Mouse (Mus musculus) heart, embryonic 13.5 days (tissue): Measurements from ENCODE around the gene R3hdm1. TPM values are rescaled to one million over a fixed set of nuclear protein-coding genes. Genes with fewer than 3 reads are reported as not detected.

Experiments used
- ATAC-seq: fragments of 200-750 bp; cut with Nextera tagmentation; 2 replicates; pipeline ENCODE4 v1.8.0; 2017; ENCODE audit warnings: moderate TSS enrichment; ENCODE audit not compliant: insufficient number of reproducible peaks, low FRiP score, low TSS enrichment; ENCODE audit errors: extremely low read depth
- H3K27ac ChIP-seq: fragments of 300-500 bp; sonication (generic); replicated peaks from 2 replicates; pipeline ENCODE4 v1.5.1; 2015; ENCODE audit warnings: moderate library complexity, mild to moderate bottlenecking, inconsistent platforms
- H3K27me3 ChIP-seq: fragments of 300-500 bp; sonication (generic); replicated peaks from 2 replicates; pipeline ENCODE4 v1.6.1; 2015; ENCODE audit warnings: mild to moderate bottlenecking, inconsistent platforms
- H3K36me3 ChIP-seq: fragments of 300-500 bp; sonication (generic); 2 replicates; pipeline ENCODE4 v1.6.1; 2015; ENCODE audit warnings: mild to moderate bottlenecking, inconsistent platforms
- H3K4me1 ChIP-seq: fragments of 300-500 bp; sonication (generic); 2 replicates; pipeline ENCODE4 v1.6.1; 2015; ENCODE audit warnings: inconsistent platforms
- H3K4me2 ChIP-seq: fragments of 300-500 bp; sonication (generic); 2 replicates; pipeline ENCODE4 v1.6.1; 2015; ENCODE audit warnings: inconsistent platforms, mild to moderate bottlenecking, moderate library complexity
- H3K4me3 ChIP-seq: fragments of 300-500 bp; sonication (generic); 2 replicates; pipeline ENCODE4 v1.5.1; 2015; ENCODE audit warnings: moderate library complexity, mild to moderate bottlenecking, inconsistent platforms
- H3K9ac ChIP-seq: fragments of 300-500 bp; sonication (generic); 2 replicates; pipeline ENCODE4 v1.6.1; 2015; ENCODE audit warnings: inconsistent platforms, mild to moderate bottlenecking, moderate library complexity
- H3K9me3 ChIP-seq: fragments of 300-500 bp; sonication (generic); 2 replicates; pipeline ENCODE4 v1.6.1; 2016; ENCODE audit warnings: inconsistent platforms
- WGBS: fragments of 180-500 bp; shearing (Covaris S2); methylation state at CpG from one replicate; pipeline ENCODE4 v1.1.7; 2015; ENCODE audit warnings: mixed read lengths; 5-methylcytosine and 5-hydroxymethylcytosine counted together
- polyA plus RNA-seq: library from polyadenylated mRNA; unstranded; fragments of >200 nt; fragmentation: Nextera tagmentation; extraction: Ambion mirVana; gene quantifications from 2 replicates; pipeline ENCODE4 v1.2.1, GENCODE M21; 2015

R3hdm1 gene
- polyA plus RNA-seq, 1 experiment from 2014 or later, result 49.0 TPM

DNA sequence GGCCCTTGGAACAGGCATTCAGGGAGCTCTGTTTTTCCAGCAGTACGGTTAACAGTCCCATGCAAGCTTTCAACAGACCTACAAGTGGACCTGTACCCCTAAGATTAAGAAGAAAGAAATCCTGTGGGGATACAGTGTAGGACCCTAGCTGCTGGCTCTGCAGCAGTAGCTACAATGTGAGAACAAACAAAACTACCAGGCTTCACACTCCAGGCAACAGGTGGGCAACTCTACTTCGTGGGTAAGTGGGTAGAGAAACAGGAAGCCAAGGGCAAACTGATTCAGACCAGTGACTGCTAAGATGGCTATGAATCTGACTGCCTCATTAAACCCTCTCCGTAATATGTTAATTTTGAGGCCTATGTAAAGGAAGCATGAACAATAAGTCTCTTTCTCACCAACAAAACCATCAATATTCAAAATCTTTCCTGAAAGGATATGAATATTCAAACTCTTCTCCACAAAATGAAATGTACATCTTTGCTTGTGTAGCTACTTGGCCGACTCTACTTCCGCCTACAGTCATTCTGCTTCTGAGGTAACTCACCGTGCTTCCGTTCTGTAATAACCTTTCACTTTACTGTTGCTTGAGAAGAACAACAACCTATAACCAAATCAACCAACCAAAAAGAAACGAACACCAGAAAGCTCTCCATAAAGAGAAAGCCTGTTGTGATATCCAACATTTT, 26.2 kb upstream of the R3hdm1 start:
- H3K4me2 ChIP-seq, result no peak overlapping the region
- H3K36me3 ChIP-seq, result peaks cover 5% of the 10 kb centered on the region; the same call in 1 of the 2 replicates
- peaks cover 12% of the 10 kb centered on the region for H3K4me1 ChIP-seq
- 89% methylated on average over 8 of the region's 8 CpGs for WGBS
- ATAC-seq, result no peak
- H3K4me3 ChIP-seq, result no peak overlapping the region
- H3K27ac ChIP-seq, result no peak overlapping the region
- H3K9me3 ChIP-seq, result no peaks in the 10 kb centered on the region
- no peak overlapping the region for H3K9ac ChIP-seq
- H3K27me3 ChIP-seq, result no peaks in the 10 kb centered on the region

DNA sequence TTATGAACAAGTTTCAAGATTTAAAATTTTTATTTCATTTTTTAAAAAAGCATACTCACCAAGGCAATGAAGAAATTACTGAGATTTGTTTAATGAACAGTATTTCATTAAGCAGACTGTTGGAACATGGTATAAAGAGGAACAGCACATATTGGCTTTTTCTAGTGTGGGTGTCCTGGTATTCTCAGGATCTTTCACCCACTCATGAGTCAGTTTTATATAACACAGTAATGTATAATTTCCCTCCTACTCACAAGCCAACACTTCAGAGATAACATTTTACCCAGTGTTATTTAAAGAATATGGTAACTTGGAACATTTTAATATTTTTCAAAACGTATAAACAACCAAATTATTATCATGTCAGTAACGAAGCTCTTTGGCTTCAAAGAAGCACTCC, 25.3 kb upstream of the R3hdm1 start:
- Histone ChIP-seq H3K4me1 (peaks cover 14% of the 10 kb centered on the region), H3K9me3 (no peaks in the 10 kb centered on the region), H3K4me3 (no peak overlapping the region), H3K9ac (no peak overlapping the region), H3K27me3 (no peaks in the 10 kb centered on the region), H3K4me2 (no peak overlapping the region), H3K36me3 (peaks cover 5% of the 10 kb centered on the region; the same call in 1 of the 2 replicates), H3K27ac (no peak overlapping the region)
- no peak for ATAC-seq
- 84% methylated on average over 2 of the region's 2 CpGs for WGBS

DNA sequence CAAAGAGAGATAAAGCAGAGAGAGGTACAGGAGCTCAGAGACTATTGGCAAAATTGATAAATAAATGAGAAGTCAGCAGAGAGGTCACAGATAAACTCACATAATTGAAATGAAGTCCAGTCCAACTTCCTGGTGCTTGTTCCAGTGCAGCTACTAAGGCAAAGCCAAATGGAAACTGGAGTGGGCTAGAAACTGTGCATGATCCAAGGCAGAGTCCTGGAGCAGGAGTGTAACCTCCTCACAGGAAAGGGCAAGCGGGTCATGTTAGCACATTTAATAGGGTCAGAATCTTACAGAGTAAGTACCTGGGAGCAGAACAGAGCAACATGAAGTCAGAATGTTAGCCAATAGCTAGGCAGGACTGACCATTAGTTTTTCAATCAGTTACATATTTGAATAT, 24.5 kb upstream of the R3hdm1 start:
- no peak for ATAC-seq
- WGBS, result 89% methylated on average over 1 of the region's 1 CpGs
- Histone ChIP-seq H3K4me2 (no peak overlapping the region), H3K36me3 (peaks cover 5% of the 10 kb centered on the region; the same call in 1 of the 2 replicates), H3K9me3 (no peaks in the 10 kb centered on the region), H3K27me3 (no peaks in the 10 kb centered on the region), H3K9ac (no peak overlapping the region), H3K4me1 (peaks cover 18% of the 10 kb centered on the region), H3K4me3 (no peak overlapping the region), H3K27ac (no peak overlapping the region)

DNA sequence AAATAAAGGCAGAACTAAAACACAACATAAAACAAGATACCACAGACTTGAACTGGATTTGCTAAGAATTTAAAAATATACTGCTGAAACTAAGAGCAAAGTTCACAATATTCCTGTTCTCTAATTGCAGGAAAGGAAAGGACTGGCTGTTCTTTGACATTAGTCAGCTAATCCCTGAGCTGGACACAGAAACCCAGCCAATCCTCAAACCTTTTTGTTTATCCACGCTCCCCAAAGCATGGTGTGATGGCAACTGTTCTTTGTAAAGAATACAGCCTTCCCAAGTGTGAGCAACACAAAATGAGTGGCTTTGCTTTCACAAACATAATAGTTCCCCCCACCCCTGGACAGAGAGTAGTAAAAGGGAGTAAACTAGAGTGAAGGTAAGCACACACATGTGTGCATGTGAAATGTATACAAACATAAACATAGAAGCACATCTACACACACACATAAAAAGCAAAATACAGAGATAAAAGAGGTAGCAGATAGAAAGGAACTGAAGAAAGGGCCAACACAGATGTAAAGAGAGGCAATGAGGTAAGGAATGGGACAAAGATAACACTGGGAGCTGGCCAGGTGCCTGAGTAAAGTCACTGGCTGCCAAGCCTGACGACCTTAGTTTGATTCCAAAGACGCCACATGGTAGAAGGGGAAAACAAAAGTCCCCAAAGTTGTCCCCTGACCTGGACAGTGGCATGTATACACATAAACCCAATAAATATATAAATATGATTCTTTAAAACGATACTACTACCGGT, 22.0 kb upstream of the R3hdm1 start:
- Histone ChIP-seq H3K27me3 (no peaks in the 10 kb centered on the region), H3K36me3 (no peaks in the 10 kb centered on the region; the same call in 1 of the 2 replicates), H3K27ac (peak overlapping the region; percentile 66), H3K9me3 (no peaks in the 10 kb centered on the region), H3K4me3 (no peak overlapping the region), H3K4me1 (peaks cover 18% of the 10 kb centered on the region), H3K4me2 (no peak overlapping the region), H3K9ac (no peak overlapping the region)
- WGBS, result 61% methylated on average over 5 of the region's 5 CpGs
- no peak for ATAC-seq

DNA sequence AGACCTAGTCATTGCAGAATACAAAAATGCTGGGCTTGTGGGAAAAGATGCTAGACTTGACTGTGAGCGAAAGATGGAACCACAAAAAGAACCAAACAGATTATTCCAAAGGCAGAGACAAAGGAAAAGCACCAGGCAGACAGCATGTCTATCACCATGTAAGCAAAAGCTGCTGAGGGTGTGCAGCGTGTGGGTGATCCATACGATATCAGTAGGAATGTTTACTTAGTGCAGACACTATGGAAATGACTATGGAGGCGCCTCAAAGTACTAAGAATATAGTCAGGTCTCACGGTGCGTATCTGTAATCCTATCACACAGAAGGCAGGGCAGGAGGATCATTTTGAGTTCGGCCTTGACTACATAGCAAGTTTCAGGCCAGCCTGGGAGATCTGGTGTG, 21.2 kb upstream of the R3hdm1 start:
- H3K9ac ChIP-seq, result no peak overlapping the region
- no peaks in the 10 kb centered on the region for H3K27me3 ChIP-seq
- H3K4me3 ChIP-seq, result no peak overlapping the region
- peaks cover 18% of the 10 kb centered on the region for H3K4me1 ChIP-seq
- no peak overlapping the region for H3K4me2 ChIP-seq
- H3K36me3 ChIP-seq, result no peaks in the 10 kb centered on the region; the same call in 1 of the 2 replicates
- H3K9me3 ChIP-seq, result no peaks in the 10 kb centered on the region
- ATAC-seq, result no peak
- WGBS, result 72% methylated on average over 7 of the region's 7 CpGs
- H3K27ac ChIP-seq, result peak overlapping the region; percentile 32; the same call in 1 of the 2 replicates

DNA sequence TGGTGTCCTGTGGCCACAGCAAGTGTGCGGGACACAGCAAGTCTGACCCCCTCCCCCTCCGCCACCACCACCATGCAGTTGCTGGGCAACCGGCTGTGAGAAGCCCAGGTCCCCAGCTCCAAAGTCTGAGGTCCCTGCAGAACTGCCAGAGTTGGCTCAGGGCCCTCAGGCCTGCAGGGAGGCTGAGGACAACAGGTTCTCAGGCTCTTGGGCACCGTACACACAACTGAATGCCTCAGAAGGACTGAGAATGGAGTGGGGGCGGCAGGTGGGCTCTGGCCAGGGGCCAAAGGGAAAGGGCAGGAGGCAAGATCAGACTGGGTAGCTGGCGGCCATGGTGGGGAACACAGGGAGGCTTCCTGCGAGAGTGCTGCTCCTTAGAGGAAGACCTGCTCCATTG, 20.3 kb upstream of the R3hdm1 start:
- WGBS, result 76% methylated on average over 7 of the region's 7 CpGs
- peaks cover 18% of the 10 kb centered on the region for H3K4me1 ChIP-seq
- H3K9me3 ChIP-seq, result no peaks in the 10 kb centered on the region
- H3K27me3 ChIP-seq, result no peaks in the 10 kb centered on the region
- H3K27ac ChIP-seq, result no peak overlapping the region
- H3K36me3 ChIP-seq, result no peaks in the 10 kb centered on the region; the same call in 1 of the 2 replicates
- no peak overlapping the region for H3K9ac ChIP-seq
- no peak overlapping the region for H3K4me3 ChIP-seq
- no peak overlapping the region for H3K4me2 ChIP-seq
- ATAC-seq, result no peak

DNA sequence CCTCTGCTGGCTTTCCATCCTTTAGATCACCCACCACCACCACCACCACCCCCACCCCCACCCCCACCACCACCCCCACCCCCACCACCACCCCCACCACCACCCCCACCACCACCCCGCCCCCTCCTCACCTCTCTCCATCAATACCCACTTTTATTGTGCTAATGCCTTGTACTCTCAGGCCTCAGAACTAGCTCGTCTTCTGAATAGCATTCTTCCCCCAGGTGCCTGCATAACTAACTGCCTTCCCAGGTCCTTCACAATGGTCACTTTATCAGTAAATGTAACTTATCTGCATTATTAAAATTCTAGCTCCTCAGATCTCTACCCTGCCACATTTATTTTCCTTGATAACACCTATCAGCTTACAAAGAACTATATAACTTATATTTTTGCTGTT, 8.4 kb upstream of the R3hdm1 start:
- Histone ChIP-seq H3K4me3 (no peak overlapping the region), H3K36me3 (peaks cover 19% of the 10 kb centered on the region), H3K27ac (no peak overlapping the region), H3K4me1 (no peaks in the 10 kb centered on the region), H3K9ac (no peak overlapping the region), H3K27me3 (no peaks in the 10 kb centered on the region), H3K4me2 (no peak overlapping the region), H3K9me3 (no peaks in the 10 kb centered on the region)
- ATAC-seq, result no peak
- 58% methylated on average over 2 of the region's 2 CpGs for WGBS

DNA sequence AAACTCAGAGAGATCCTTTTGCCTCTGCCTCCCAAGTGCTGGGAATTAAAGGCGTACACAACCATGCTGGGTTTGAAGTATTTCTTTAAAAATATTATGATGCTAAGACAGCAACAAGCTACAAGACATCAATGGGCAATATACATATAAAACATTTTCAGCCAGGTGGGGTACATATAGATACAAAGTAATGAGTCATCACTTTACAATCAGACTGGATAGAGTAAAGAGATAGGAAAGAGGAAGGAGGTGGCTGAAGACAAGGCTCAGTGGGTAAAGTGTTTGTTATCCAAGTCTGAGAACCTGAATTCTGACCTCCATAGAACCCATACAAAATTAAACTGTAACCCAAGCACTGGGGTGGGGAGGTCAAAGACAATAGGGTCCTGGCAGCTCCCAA, 4.8 kb upstream of the R3hdm1 start:
- WGBS, result 86% methylated on average over 1 of the region's 1 CpGs
- H3K27me3 ChIP-seq, result no peaks in the 10 kb centered on the region
- ATAC-seq, result no peak
- no peak overlapping the region for H3K4me3 ChIP-seq
- H3K27ac ChIP-seq, result no peak overlapping the region
- H3K36me3 ChIP-seq, result no peaks in the 10 kb centered on the region
- no peaks in the 10 kb centered on the region for H3K9me3 ChIP-seq
- no peak overlapping the region for H3K4me2 ChIP-seq
- peaks cover 7% of the 10 kb centered on the region for H3K4me1 ChIP-seq
- no peak overlapping the region for H3K9ac ChIP-seq

DNA sequence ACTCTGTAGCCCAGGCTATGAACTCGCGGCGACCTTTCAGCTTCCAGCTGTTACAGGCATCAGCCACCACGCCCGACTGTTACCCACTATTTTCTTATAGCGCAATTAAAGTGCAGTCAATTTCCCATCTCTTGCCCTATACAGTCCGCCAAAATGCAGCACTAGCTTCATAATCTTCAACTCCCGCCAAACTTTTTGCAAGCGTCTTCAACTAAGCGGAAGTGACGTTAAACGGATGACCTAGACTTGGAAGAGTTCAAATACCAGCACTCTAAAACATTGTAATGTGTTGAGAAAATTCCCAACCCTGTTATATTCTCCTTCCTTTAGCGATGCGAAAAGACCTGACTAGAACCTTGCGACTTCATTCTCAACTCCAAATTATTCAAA, 855 bp upstream of the R3hdm1 start:
- Histone ChIP-seq H3K27me3 (no peaks in the 10 kb centered on the region), H3K4me2 (peak overlapping the region; percentile 75), H3K9ac (peak overlapping the region; percentile 80), H3K4me1 (peaks cover 30% of the 10 kb centered on the region), H3K27ac (peak overlapping the region; percentile 78), H3K36me3 (no peaks in the 10 kb centered on the region), H3K4me3 (peak overlapping the region; percentile 97), H3K9me3 (no peaks in the 10 kb centered on the region)
- under 1% methylated on average over 15 of the region's 15 CpGs for WGBS
- ATAC-seq, result no peak

DNA sequence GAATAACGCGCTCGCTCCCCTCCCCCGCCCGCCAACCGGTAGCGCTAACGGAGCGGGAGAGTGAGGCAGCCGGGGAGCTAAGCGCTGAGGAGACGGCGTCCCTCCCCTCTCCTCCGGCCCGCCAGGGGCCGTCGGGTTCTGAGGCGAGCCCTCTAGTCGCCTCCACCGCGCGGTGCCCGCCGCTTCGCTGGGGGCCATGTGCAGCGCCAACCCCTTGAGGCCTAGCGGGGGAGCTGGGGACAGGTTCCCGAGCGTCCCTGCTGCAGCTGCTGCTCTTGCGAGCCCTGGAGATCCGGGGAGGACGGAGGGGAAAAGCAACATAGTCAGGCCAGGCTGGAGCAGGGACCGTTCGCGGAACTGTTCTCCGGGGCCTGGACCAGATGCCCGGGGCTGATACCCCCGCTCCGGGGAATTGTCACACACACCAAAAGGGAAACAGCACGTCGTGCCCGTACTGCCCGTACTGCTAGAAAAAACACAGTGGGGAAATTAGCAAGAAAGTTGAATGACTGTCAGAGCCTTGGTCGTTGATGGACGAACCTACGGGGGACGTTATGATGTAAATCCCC, 503 bp downstream of the R3hdm1 start:
- peak; percentile 47 for ATAC-seq
- Histone ChIP-seq H3K27me3 (no peaks in the 10 kb centered on the region), H3K36me3 (no peaks in the 10 kb centered on the region), H3K27ac (peak overlapping the region; percentile 97), H3K4me3 (peak overlapping the region; percentile 97), H3K9me3 (no peaks in the 10 kb centered on the region), H3K9ac (peak overlapping the region; percentile 94), H3K4me2 (peak overlapping the region; percentile 87), H3K4me1 (peaks cover 30% of the 10 kb centered on the region)
- 0% methylated on average over 46 of the region's 47 CpGs for WGBS

DNA sequence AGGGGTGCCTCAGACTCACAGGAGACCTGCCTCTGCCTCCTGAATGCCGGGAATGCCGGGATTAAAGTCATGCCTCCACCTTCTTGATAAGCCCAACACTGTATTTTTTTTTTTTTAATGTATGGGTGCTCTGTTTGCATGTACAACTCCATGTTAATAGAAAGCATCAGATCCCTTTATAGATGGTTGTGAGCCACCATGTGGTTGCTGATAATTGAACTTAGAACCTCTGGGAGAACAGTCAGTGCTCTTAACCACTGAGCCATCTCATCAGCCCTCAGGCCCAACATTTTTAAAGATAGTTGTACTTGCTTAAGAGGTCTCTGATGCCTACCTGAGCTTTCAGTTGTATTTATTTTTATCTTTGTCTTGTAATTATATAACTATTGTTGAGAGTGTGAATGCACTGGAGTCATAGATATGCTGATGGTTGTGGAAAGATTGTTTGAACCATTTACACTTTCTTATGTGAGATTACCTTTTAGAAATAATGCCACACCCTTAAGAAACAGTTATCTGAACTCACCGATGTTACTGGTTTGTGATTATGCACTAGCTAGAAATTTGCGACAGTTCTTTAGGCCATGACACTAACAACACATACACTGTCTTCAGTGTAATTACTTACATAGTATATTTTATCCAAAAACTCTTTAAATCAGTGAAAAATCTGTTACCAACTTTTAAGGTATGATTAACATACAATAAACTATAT, 18.0 kb downstream of the R3hdm1 start:
- WGBS, result 85% methylated on average over 4 of the region's 4 CpGs
- Histone ChIP-seq H3K4me3 (no peak overlapping the region), H3K4me1 (peaks cover 3% of the 10 kb centered on the region; the same call in 1 of the 2 replicates), H3K9ac (no peak overlapping the region), H3K27me3 (no peaks in the 10 kb centered on the region), H3K9me3 (peaks cover 6% of the 10 kb centered on the region; the same call in 1 of the 2 replicates), H3K36me3 (peaks cover 13% of the 10 kb centered on the region; the same call in 1 of the 2 replicates), H3K27ac (no peak overlapping the region), H3K4me2 (no peak overlapping the region)
- no peak for ATAC-seq
